Mouse (Mus musculus) forebrain, embryonic 11.5 days (tissue): ENCODE measurements at regions not wholly inside any gene's neighbourhood (a gene's known extent, or its start where the extent isn't known, plus 50 kb on each side); places are given as distances from the start of the nearest gene placed in this dataset.

Source experiments
- ATAC-seq: fragments of 200-750 bp; cut with Nextera tagmentation; replicated peaks from 2 replicates; pipeline ENCODE4 v1.8.0; 2017; ENCODE audit warnings: moderate TSS enrichment; ENCODE audit not compliant: low FRiP score
- DNase-seq: peaks from one replicate; pipeline ENCODE4 v3.0.0-alpha.2; 2017; ENCODE audit warnings: low spot score
- H3K27ac ChIP-seq: fragments of 300-500 bp; sonication (generic); 2 replicates; pipeline ENCODE4 v1.5.1; 2014; ENCODE audit warnings: low read depth, low read length
- H3K27me3 ChIP-seq: fragments of 300-500 bp; sonication (generic); 2 replicates; pipeline ENCODE4 v1.6.1; 2014; ENCODE audit warnings: mild to moderate bottlenecking, low read length, mixed read lengths; ENCODE audit not compliant: control insufficient read depth, insufficient read depth
- H3K36me3 ChIP-seq: fragments of 300-500 bp; sonication (generic); 2 replicates; pipeline ENCODE4 v1.6.1; 2014; ENCODE audit warnings: mild to moderate bottlenecking, low read length, moderate library complexity, mixed read lengths; ENCODE audit not compliant: control insufficient read depth, insufficient read depth
- H3K4me1 ChIP-seq: fragments of 300-500 bp; sonication (generic); replicated peaks from 2 replicates; pipeline ENCODE4 v1.6.1; 2014; ENCODE audit warnings: low read length, mixed read lengths; ENCODE audit not compliant: control insufficient read depth, insufficient read depth
- H3K4me2 ChIP-seq: fragments of 300-500 bp; sonication (generic); 2 replicates; pipeline ENCODE4 v1.6.1; 2014; ENCODE audit warnings: low read depth, mild to moderate bottlenecking, low read length, moderate library complexity, mixed read lengths; ENCODE audit not compliant: severe bottlenecking
- H3K4me3 ChIP-seq: fragments of 300-500 bp; sonication (generic); 2 replicates; pipeline ENCODE4 v1.5.1; 2014; ENCODE audit warnings: low read depth, low read length
- H3K9ac ChIP-seq: fragments of 300-500 bp; sonication (generic); 2 replicates; pipeline ENCODE4 v1.6.1; 2014; ENCODE audit warnings: low read length
- H3K9me3 ChIP-seq: fragments of 300-500 bp; sonication (generic); 2 replicates; pipeline ENCODE4 v1.6.1; 2016; ENCODE audit warnings: low read length, mixed read lengths; ENCODE audit not compliant: control insufficient read depth
- WGBS: fragments of 180-500 bp; shearing (Covaris S2); extraction: QIAGEN DNeasy Blood & Tissue Kit; methylation state at CpG from one replicate; pipeline ENCODE4 v1.1.7; 2014; 5-methylcytosine and 5-hydroxymethylcytosine counted together

- Histone ChIP-seq H3K27me3 (peaks cover 5% of the 10 kb centered on the region; the same call in 1 of the 2 replicates), H3K9ac (no peak overlapping the region), H3K4me1 (no peaks in the 10 kb centered on the region), H3K9me3 (no peaks in the 10 kb centered on the region), H3K36me3 (no peaks in the 10 kb centered on the region), H3K4me2 (no peak overlapping the region), H3K4me3 (no peak overlapping the region), H3K27ac (no peak overlapping the region)
- 75% methylated on average over 4 of the region's 4 CpGs for WGBS
- ATAC-seq (no peak), DNase-seq (no peak)
Observed at GRCm38 (mm10) chrX:11709326-11709725, 381.7 kb downstream of the H2al1j start.

GRCm38 (mm10) chrX:11713423-11713822 is 385.8 kb downstream of the H2al1j start:
- WGBS: 86% methylated on average over 3 of the region's 3 CpGs
- H3K9ac ChIP-seq: no peak overlapping the region
- H3K27me3 ChIP-seq: peaks cover 2% of the 10 kb centered on the region; the same call in 1 of the 2 replicates
- no peaks in the 10 kb centered on the region for H3K4me1 ChIP-seq
- H3K4me3 ChIP-seq: no peak overlapping the region
- ATAC-seq (no peak), DNase-seq (no peak)
- H3K36me3 ChIP-seq: no peaks in the 10 kb centered on the region
- no peaks in the 10 kb centered on the region for H3K9me3 ChIP-seq
- H3K27ac ChIP-seq: no peak overlapping the region
- no peak overlapping the region for H3K4me2 ChIP-seq

GRCm38 (mm10) chrX:11716773-11717172 is 389.2 kb downstream of the H2al1j start:
- ATAC-seq (no peak), DNase-seq (no peak)
- no peaks in the 10 kb centered on the region for H3K4me1 ChIP-seq
- peaks cover 2% of the 10 kb centered on the region; the same call in 1 of the 2 replicates for H3K27me3 ChIP-seq
- H3K4me2 ChIP-seq: no peak overlapping the region
- no peaks in the 10 kb centered on the region for H3K36me3 ChIP-seq
- no peak overlapping the region for H3K9ac ChIP-seq
- WGBS: 74% methylated on average over 8 of the region's 8 CpGs
- no peaks in the 10 kb centered on the region for H3K9me3 ChIP-seq
- H3K27ac ChIP-seq: no peak overlapping the region
- H3K4me3 ChIP-seq: no peak overlapping the region

- no peaks in the 10 kb centered on the region for H3K36me3 ChIP-seq
- 91% methylated on average over 2 of the region's 2 CpGs for whole genome bisulfite sequencing
- no peak overlapping the region for H3K9ac ChIP-seq
Observed at GRCm38 (mm10) chrX:11718778-11719177, 391.2 kb downstream of the H2al1j start.

GRCm38 (mm10) chrX:11720517-11720916 is 392.9 kb downstream of the H2al1j start:
- peaks cover 2% of the 10 kb centered on the region; the same call in 1 of the 2 replicates for H3K27me3 ChIP-seq
- WGBS: 83% methylated on average over 7 of the region's 7 CpGs

More at GRCm38 (mm10) chrX:11718778-11719177, 391.2 kb downstream of the H2al1j start:
- Histone ChIP-seq H3K4me2 (no peak overlapping the region), H3K4me3 (no peak overlapping the region), H3K9me3 (no peaks in the 10 kb centered on the region), H3K27ac (no peak overlapping the region), H3K27me3 (peaks cover 2% of the 10 kb centered on the region; the same call in 1 of the 2 replicates), H3K4me1 (no peaks in the 10 kb centered on the region)
- DNase-seq (no peak), ATAC-seq (no peak)

GRCm38 (mm10) chrX:11722730-11723129 is 395.1 kb downstream of the H2al1j start:
- Histone ChIP-seq H3K27me3 (no peaks in the 10 kb centered on the region; the same call in 1 of the 2 replicates), H3K4me3 (no peak overlapping the region), H3K4me2 (no peak overlapping the region), H3K36me3 (no peaks in the 10 kb centered on the region), H3K9ac (no peak overlapping the region), H3K9me3 (no peaks in the 10 kb centered on the region), H3K4me1 (no peaks in the 10 kb centered on the region), H3K27ac (no peak overlapping the region)
- DNase-seq (no peak), ATAC-seq (no peak)
- WGBS: 71% methylated on average over 4 of the region's 4 CpGs

More at GRCm38 (mm10) chrX:11720517-11720916, 392.9 kb downstream of the H2al1j start:
- Histone ChIP-seq H3K9me3 (no peaks in the 10 kb centered on the region), H3K27ac (no peak overlapping the region), H3K36me3 (no peaks in the 10 kb centered on the region), H3K4me1 (no peaks in the 10 kb centered on the region), H3K4me2 (no peak overlapping the region), H3K9ac (no peak overlapping the region), H3K4me3 (no peak overlapping the region)
- no peak for ATAC-seq
- no peak for DNase-seq

GRCm38 (mm10) chrX:11724718-11725117 is 397.1 kb downstream of the H2al1j start:
- H3K36me3 ChIP-seq: no peaks in the 10 kb centered on the region
- no peak overlapping the region for H3K4me3 ChIP-seq
- no peak overlapping the region for H3K4me2 ChIP-seq
- ATAC-seq (no peak), DNase-seq (no peak)
- no peaks in the 10 kb centered on the region for H3K4me1 ChIP-seq
- no peaks in the 10 kb centered on the region for H3K9me3 ChIP-seq
- H3K27me3 ChIP-seq: peaks cover 2% of the 10 kb centered on the region; the same call in 1 of the 2 replicates
- H3K27ac ChIP-seq: no peak overlapping the region
- no peak overlapping the region for H3K9ac ChIP-seq
- WGBS: 93% methylated on average over 8 of the region's 8 CpGs

- WGBS: 30% methylated on average over 8 of the region's 8 CpGs
- H3K4me3 ChIP-seq: no peak overlapping the region
- H3K9ac ChIP-seq: no peak overlapping the region
- ATAC-seq (no peak), DNase-seq (no peak)
- H3K36me3 ChIP-seq: no peaks in the 10 kb centered on the region
- H3K27ac ChIP-seq: no peak overlapping the region
- no peaks in the 10 kb centered on the region for H3K4me1 ChIP-seq
- H3K4me2 ChIP-seq: no peak overlapping the region
- H3K9me3 ChIP-seq: no peaks in the 10 kb centered on the region
- H3K27me3 ChIP-seq: peaks cover 2% of the 10 kb centered on the region; the same call in 1 of the 2 replicates
Observed at GRCm38 (mm10) chrX:11726524-11727231, 399.1 kb downstream of the H2al1j start.

GRCm38 (mm10) chrX:11728481-11728880 is 400.9 kb downstream of the H2al1j start:
- H3K4me1 ChIP-seq: no peaks in the 10 kb centered on the region
- H3K4me3 ChIP-seq: no peak overlapping the region
- H3K36me3 ChIP-seq: no peaks in the 10 kb centered on the region
- no peak overlapping the region for H3K4me2 ChIP-seq
- H3K9me3 ChIP-seq: no peaks in the 10 kb centered on the region
- DNase-seq: no peak
- H3K27me3 ChIP-seq: peaks cover 7% of the 10 kb centered on the region
- whole genome bisulfite sequencing: 91% methylated on average over 4 of the region's 4 CpGs
- H3K27ac ChIP-seq: no peak overlapping the region
- no peak overlapping the region for H3K9ac ChIP-seq
- no peak for ATAC-seq
